27 mouse cellular contexts compared by ENCODE assay signal in the genomic region with DNA sequence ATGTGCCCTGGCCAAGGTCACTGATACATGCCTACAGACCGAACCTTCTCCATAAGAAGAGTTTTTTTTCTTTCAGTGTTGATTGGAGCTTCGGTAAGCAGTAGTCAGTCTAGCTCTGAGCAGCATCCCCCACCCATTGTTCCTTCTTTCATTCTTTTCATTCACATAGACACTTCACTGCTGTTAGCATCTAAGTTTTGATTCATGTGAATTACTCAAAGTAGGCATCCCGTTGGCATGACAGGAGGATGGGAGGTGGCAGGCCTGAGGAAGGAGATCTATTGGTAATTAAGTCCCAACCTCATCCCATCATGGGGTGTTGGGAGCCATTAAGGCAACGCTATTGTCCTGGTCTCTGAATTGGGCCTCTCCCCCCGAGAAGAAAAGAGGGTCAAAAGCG. TPM values are rescaled to one million over a fixed set of nuclear protein-coding genes. Genes with fewer than 3 reads are reported as not detected.
DNase-seq lines count a peak whose midpoint lies in the region; ATAC-seq and TF ChIP-seq lines count a peak whose summit lies in the region.
"Had no signal": no experiment of that assay in that cellular context is flagged by ENCODE, and none has a peak within 500 bp of the region (broad histone marks: within the 10 kb centered on the region; RNA-seq: fewer than 3 reads in every experiment).

No protein-coding gene starts in this region.

- DNase-seq in ES-E14 (ENCODE audit: low read depth, low spot score), result no peak
- peak; percentile 76 for DNase-seq in R1 (ENCODE audit: low read depth, low spot score)
- no peak for DNase-seq in adrenal gland, postnatal 10 days
- no peak for DNase-seq in gastrocnemius, postnatal 4 days (ENCODE audit: low spot score in 2 of 2)
- DNase-seq: adrenal gland, adult 2 months; adrenal gland, postnatal 14 days; adrenal gland, postnatal 36 days; cerebellum, adult 11 months; cerebellum, adult 18-20 months; cerebellum, adult 8-10 months; cerebellum, adult 9-11 months; cerebellum, postnatal 14 days; cerebellum, postnatal 36 days; embryo, embryonic 11 days had no signal

- H3K9me3 ChIP-seq in intestine, postnatal 0 days (ENCODE audit: control insufficient read depth), result no peaks in the 10 kb centered on the region
- no peaks in the 10 kb centered on the region for H3K9me3 ChIP-seq in intestine, embryonic 15.5 days
- no peaks in the 10 kb centered on the region for H3K9me3 ChIP-seq in ES-E14 (ENCODE audit: control insufficient read depth, insufficient read depth, low read depth, low read length)
- H3K9me3 ChIP-seq: embryonic facial prominence, embryonic 13.5 days; embryonic facial prominence, embryonic 15.5 days; forebrain, embryonic 10.5 days; forebrain, embryonic 12.5 days had no signal

- WGBS in intestine, postnatal 0 days, result 84% methylated on average over 6 of the region's 6 CpGs
- WGBS in intestine, embryonic 15.5 days, result 87% methylated on average over 6 of the region's 6 CpGs

- H3K4me2 ChIP-seq in intestine, postnatal 0 days (replicated peaks; ENCODE audit: low read depth), result no peak overlapping the region
- H3K4me2 ChIP-seq in intestine, embryonic 15.5 days (replicated peaks), result no peak overlapping the region
- H3K4me2 ChIP-seq: embryonic facial prominence, embryonic 13.5 days; embryonic facial prominence, embryonic 15.5 days; forebrain, embryonic 12.5 days had no signal

- no peak overlapping the region for H3K27ac ChIP-seq in intestine, postnatal 0 days (ENCODE audit: low read depth, low read length)
- H3K27ac ChIP-seq in intestine, embryonic 15.5 days, result no peak overlapping the region
- peak overlapping the region; percentile 76; the same call in 1 of the 2 replicates for H3K27ac ChIP-seq in ES-E14 (ENCODE audit: insufficient read depth, low read depth, low read length, poor library complexity, severe bottlenecking)
- 0 out of 2 replicates have a peak overlapping the region, but pooled peaks have one; percentile 5 for H3K27ac ChIP-seq in brown adipose tissue, adult 24 weeks (replicated peaks; ENCODE audit: low read depth, low read length)
- H3K27ac ChIP-seq: embryonic facial prominence, embryonic 13.5 days; embryonic facial prominence, embryonic 15.5 days; forebrain, embryonic 10.5 days; forebrain, embryonic 12.5 days had no signal

- 0 out of 2 replicates have a peak, but pooled peaks have one; percentile 19 for ATAC-seq in intestine, postnatal 0 days
- no peak for ATAC-seq in intestine, embryonic 15.5 days
- ATAC-seq: CD4-positive, CD25-positive, alpha-beta regulatory T cell, adult 4 months; forebrain, embryonic 14.5 days; forebrain, embryonic 16.5 days; Patski had no signal

- no peaks in the 10 kb centered on the region for H3K27me3 ChIP-seq in intestine, postnatal 0 days (replicated peaks; ENCODE audit: control insufficient read depth, insufficient read depth, low read length)
- H3K27me3 ChIP-seq in intestine, embryonic 15.5 days (replicated peaks), result no peaks in the 10 kb centered on the region
- H3K27me3 ChIP-seq: CH12.LX; embryonic facial prominence, embryonic 13.5 days; embryonic facial prominence, embryonic 15.5 days; forebrain, embryonic 12.5 days; Patski had no signal

- H3K4me3 ChIP-seq in intestine, postnatal 0 days (ENCODE audit: low read depth, low read length), result no peak overlapping the region
- no peak overlapping the region for H3K4me3 ChIP-seq in intestine, embryonic 15.5 days (replicated peaks)
- no peak overlapping the region for H3K4me3 ChIP-seq in ES-E14 (ENCODE audit: insufficient read depth in 1 of 2, low read depth in 1 of 2, low read length in 2 of 2, poor library complexity in 1 of 2, severe bottlenecking in 1 of 2)
- no peak overlapping the region for H3K4me3 ChIP-seq in brown adipose tissue, adult 24 weeks (ENCODE audit: insufficient read depth, low read depth, low read length)
- H3K4me3 ChIP-seq: embryonic facial prominence, embryonic 13.5 days; embryonic facial prominence, embryonic 15.5 days; erythroblast, embryonic 14.5 days; forebrain, embryonic 10.5 days; forebrain, embryonic 12.5 days had no signal

- no peak overlapping the region for H3K9ac ChIP-seq in intestine, postnatal 0 days (ENCODE audit: low read depth, low read length)
- H3K9ac ChIP-seq in intestine, embryonic 15.5 days, result no peak overlapping the region
- no peak overlapping the region for H3K9ac ChIP-seq in ES-E14 (ENCODE audit: insufficient read depth, low read depth, low read length, poor library complexity, severe bottlenecking)
- H3K9ac ChIP-seq: embryonic facial prominence, embryonic 13.5 days; embryonic facial prominence, embryonic 15.5 days; forebrain, embryonic 12.5 days had no signal

- in situ Hi-C loops in ES-E14 (cut with MboI; ENCODE audit: low sequenced_read_pairs in 2 of 2, unreplicated experiment in 2 of 2), result no loop called here

- H3K36me3 ChIP-seq in intestine, postnatal 0 days (ENCODE audit: control insufficient read depth, insufficient read depth), result no peaks in the 10 kb centered on the region
- H3K36me3 ChIP-seq in intestine, embryonic 15.5 days, result no peaks in the 10 kb centered on the region
- no peaks in the 10 kb centered on the region for H3K36me3 ChIP-seq in ES-E14 (ENCODE audit: control insufficient read depth, insufficient read depth, low read length, poor library complexity, severe bottlenecking)
- H3K36me3 ChIP-seq: embryonic facial prominence, embryonic 13.5 days; embryonic facial prominence, embryonic 15.5 days; forebrain, embryonic 10.5 days; forebrain, embryonic 12.5 days had no signal

- TF ChIP-seq CTCF in intestine, postnatal 0 days (IDR thresholded peaks at IDR 0.05; ENCODE audit: low read depth), result no peak

- H3K4me1 ChIP-seq in intestine, postnatal 0 days (replicated peaks; ENCODE audit: control insufficient read depth, insufficient read depth, low read length), result no peaks in the 10 kb centered on the region
- no peaks in the 10 kb centered on the region for H3K4me1 ChIP-seq in intestine, embryonic 15.5 days (replicated peaks)
- H3K4me1 ChIP-seq in ES-E14 (ENCODE audit: control insufficient read depth in 2 of 2, insufficient read depth in 2 of 2, low read length in 2 of 2, poor library complexity in 1 of 2), result peaks cover 6 to 32% of the 10 kb centered on the region in 2 experiments
- peaks cover 17% of the 10 kb centered on the region for H3K4me1 ChIP-seq in brown adipose tissue, adult 24 weeks (ENCODE audit: control insufficient read depth, insufficient read depth, insufficient read length, low read length)
- H3K4me1 ChIP-seq: embryonic facial prominence, embryonic 13.5 days; embryonic facial prominence, embryonic 15.5 days; forebrain, embryonic 10.5 days; forebrain, embryonic 12.5 days had no signal

TF ChIP-seq in ES-E14, 5 proteins besides CTCF, POLR2A, EP300 and RAD21:
- no peak for TF ChIP-seq MAFK (IDR thresholded peaks at IDR 0.05; ENCODE audit: insufficient read depth, low read depth, low read length)
- no peak for TF ChIP-seq CHD2 (IDR thresholded peaks at IDR 0.05; ENCODE audit: low read depth, low read length)
- TF ChIP-seq ZNF384 (IDR thresholded peaks at IDR 0.05; ENCODE audit: low read depth, low read length), result no peak
- no peak for TF ChIP-seq HCFC1 (IDR thresholded peaks at IDR 0.05; ENCODE audit: borderline replicate concordance, insufficient read depth, low read length)
- no peak for TF ChIP-seq ZC3H11A (IDR thresholded peaks at IDR 0.05; ENCODE audit: borderline replicate concordance, low read depth, low read length)

RNA-seq across cellular contexts. Expression of a gene that starts 8.6 kb away (rescaled TPM):
- polyA plus RNA-seq in intestine, postnatal 0 days (2015; fragmentation: Nextera tagmentation; extraction: Ambion mirVana), result 11.3 and 12.0 TPM in 2 replicates
- 7.0 and 7.4 TPM in 2 replicates for polyA plus RNA-seq in intestine, embryonic 15.5 days (2015; fragmentation: Nextera tagmentation; extraction: Ambion mirVana)
- total RNA-seq in ES-E14 (2012; rRNA removed), result 39.3 and 53.4 TPM in 2 replicates
- 16.9 and 38.8 TPM in 2 replicates for polyA plus RNA-seq in brown adipose tissue, adult 24 weeks (2012; ENCODE audit: insufficient read depth, insufficient read length, missing spikeins)
- 10 to 100 TPM; 24.7 to 60.6 TPM for total RNA-seq in adrenal gland, postnatal 10 days (2021)
- total RNA-seq in gastrocnemius, postnatal 4 days (2021), result 10 to 100 TPM; 11.0 to 12.3 TPM

Comparison
In these comparisons a context has a peak if more than half of its experiments do, and no peak if none do; other contexts are left out.
1. H3K27ac ChIP-seq: peak in ES-E14 (single experiment) and brown adipose tissue, adult 24 weeks (single experiment); none in intestine, postnatal 0 days (single experiment) and intestine, embryonic 15.5 days (single experiment).